Mouse (Mus musculus) midbrain, postnatal 0 days (tissue): ENCODE results near the gene Rab3ip. TPM values are rescaled to one million over a fixed set of nuclear protein-coding genes. Genes with fewer than 3 reads are reported as not detected.

Experiments used
- ATAC-seq: fragments of 200-750 bp; cut with Nextera tagmentation; 2 replicates; pipeline ENCODE4 v1.8.0; 2017; ENCODE audit warnings: moderate number of reproducible peaks, mild to moderate bottlenecking, moderate TSS enrichment, moderate library complexity; ENCODE audit not compliant: low FRiP score
- DNase-seq: peaks from one replicate; pipeline ENCODE4 v3.0.0-alpha.2; 2015; ENCODE audit warnings: low spot score
- H3K27ac ChIP-seq: fragments of 300-500 bp; sonication (generic); 2 replicates; pipeline ENCODE4 v1.5.1; 2014; ENCODE audit warnings: low read depth, mild to moderate bottlenecking, low read length, mixed read lengths
- H3K27me3 ChIP-seq: fragments of 300-500 bp; sonication (generic); 2 replicates; pipeline ENCODE4 v1.6.1; 2014; ENCODE audit warnings: low read length, control low read depth, mixed read lengths; ENCODE audit not compliant: insufficient read depth
- H3K36me3 ChIP-seq: fragments of 300-500 bp; sonication (generic); 2 replicates; pipeline ENCODE4 v1.6.1; 2014; ENCODE audit warnings: low read length, control low read depth, mixed read lengths; ENCODE audit not compliant: insufficient read depth
- H3K4me1 ChIP-seq: fragments of 300-500 bp; sonication (generic); 2 replicates; pipeline ENCODE4 v1.6.1; 2014; ENCODE audit warnings: mild to moderate bottlenecking, control low read depth, antibody characterized with exemption, low read length, mixed read lengths; ENCODE audit not compliant: insufficient read depth
- H3K4me2 ChIP-seq: fragments of 300-500 bp; sonication (generic); 2 replicates; pipeline ENCODE4 v1.6.1; 2014; ENCODE audit warnings: low read depth, mild to moderate bottlenecking, low read length, mixed read lengths; ENCODE audit not compliant: poor library complexity, severe bottlenecking
- H3K4me3 ChIP-seq: fragments of 300-500 bp; sonication (generic); 2 replicates; pipeline ENCODE4 v1.5.1; 2014; ENCODE audit warnings: low read depth, mild to moderate bottlenecking, low read length, moderate library complexity
- H3K9ac ChIP-seq: fragments of 300-500 bp; sonication (generic); replicated peaks from 2 replicates; pipeline ENCODE4 v1.6.1; 2014; ENCODE audit warnings: mild to moderate bottlenecking, low read length, moderate library complexity, mixed read lengths; ENCODE audit not compliant: poor library complexity, severe bottlenecking
- H3K9me3 ChIP-seq: fragments of 300-500 bp; sonication (generic); 2 replicates; pipeline ENCODE4 v1.6.1; 2016; ENCODE audit warnings: low read length, control low read depth
- CTCF ChIP-seq: IDR thresholded peaks from 2 replicates; pipeline ENCODE4 v1.5.1; 2016; ENCODE audit warnings: antibody characterized with exemption, mild to moderate bottlenecking
- WGBS: fragments of 180-500 bp; shearing (Covaris S2); extraction: QIAGEN DNeasy Blood & Tissue Kit; methylation state at CpG from one replicate; pipeline ENCODE4 v1.1.7; 2014; 5-methylcytosine and 5-hydroxymethylcytosine counted together
- polyA plus RNA-seq: library from polyadenylated mRNA; unstranded; fragments of >200 nt; fragmentation: Nextera tagmentation; extraction: Ambion mirVana; gene quantifications from 2 replicates; pipeline ENCODE4 v1.2.1, GENCODE M21; 2015
- total RNA-seq: library from RNA; depleted of rRNA; stranded (reverse); fragments of >200 nt; gene quantifications from 2 replicates; pipeline ENCODE4 v1.2.3, GENCODE M21; 2014

Gene Rab3ip
- total and polyA plus RNA-seq, 2 experiments from 2014 or later: 34.6 to 142 TPM

DNA sequence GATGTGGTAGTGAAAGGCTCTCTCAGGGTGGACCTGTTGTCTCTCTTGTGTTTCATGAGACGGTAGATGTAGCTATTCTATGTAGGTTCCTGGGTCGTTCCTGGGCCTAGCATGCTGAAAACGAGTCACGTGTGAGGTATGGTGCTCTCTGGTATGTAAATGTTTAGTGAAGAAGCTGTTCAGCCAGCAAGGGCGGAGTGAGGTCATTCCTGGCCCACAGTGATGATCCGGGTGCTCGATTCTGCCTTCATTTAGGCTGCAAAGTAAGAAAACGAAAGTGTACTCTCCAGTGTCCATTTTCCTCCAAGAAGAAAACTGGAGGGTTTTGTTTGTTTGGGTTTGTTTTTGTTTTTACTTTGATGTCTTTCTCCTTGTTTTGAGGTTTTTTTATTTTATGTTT lies 43.4 kb upstream of the Rab3ip start:
- Histone ChIP-seq H3K4me2 (no peak overlapping the region), H3K36me3 (no peaks in the 10 kb centered on the region), H3K27ac (no peak overlapping the region), H3K4me3 (no peak overlapping the region), H3K4me1 (no peaks in the 10 kb centered on the region), H3K27me3 (no peaks in the 10 kb centered on the region), H3K9me3 (no peaks in the 10 kb centered on the region), H3K9ac (no peak overlapping the region)
- TF ChIP-seq CTCF: no peak
- DNase-seq (no peak), ATAC-seq (no peak)
- 88% methylated on average over 8 of the region's 8 CpGs for WGBS

DNA sequence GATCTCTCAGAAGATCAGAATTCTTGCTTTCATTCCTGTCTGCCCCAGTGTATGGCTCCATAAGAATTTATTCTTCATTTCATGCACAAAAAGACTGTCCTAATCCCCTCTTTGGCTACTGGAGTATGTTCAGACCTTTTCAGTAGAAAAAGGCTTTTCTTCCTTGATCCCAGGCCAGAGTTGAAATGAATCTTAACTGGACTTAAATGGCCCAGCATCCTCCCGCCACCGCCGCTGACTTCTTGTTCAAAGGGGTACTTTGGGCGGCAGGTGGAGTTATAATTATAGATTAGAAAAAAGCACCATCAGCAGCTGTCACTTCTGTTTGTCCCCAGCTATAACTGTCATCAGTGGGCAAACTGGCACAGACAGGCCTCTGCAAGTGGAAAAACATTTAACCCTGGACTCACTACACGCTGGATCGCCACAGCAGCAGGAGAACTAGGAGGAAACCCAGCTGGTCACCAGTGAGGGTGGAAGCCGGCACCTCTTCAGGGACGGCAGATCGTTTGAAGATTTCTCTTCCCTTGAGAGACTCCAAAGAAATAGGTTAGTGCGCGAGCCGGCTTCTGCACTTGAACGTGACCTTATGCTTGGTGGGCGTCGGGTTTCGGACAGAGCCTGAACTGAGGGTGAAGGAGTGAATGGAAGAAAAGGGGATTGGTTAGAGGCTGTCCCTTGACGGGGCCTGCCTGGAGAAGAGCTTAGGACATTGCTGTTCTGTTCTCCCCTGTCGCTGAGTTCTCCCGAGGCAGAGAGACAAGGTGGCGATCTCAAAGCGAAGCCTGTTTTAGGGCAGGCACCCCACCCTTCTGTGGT lies 35.9 kb upstream of the Rab3ip start, which contains the start of gene Best3:
Best3 (plus strand) TSS at position 51 of the 819 bp plus-strand sequence.
- Histone ChIP-seq H3K9me3 (no peaks in the 10 kb centered on the region), H3K9ac (no peak within 1 kb of the TSS), H3K4me1 (no peaks in the 10 kb centered on the region), H3K36me3 (no peaks in the 10 kb centered on the region), H3K27me3 (no peaks in the 10 kb centered on the region), H3K4me2 (peak within 1 kb of the TSS; percentile 12; the same call in 1 of the 2 replicates), H3K27ac (no peak within 1 kb of the TSS), H3K4me3 (no peak within 1 kb of the TSS)
- DNase-seq (peak; percentile 7), ATAC-seq (peak; percentile 41; the same call in 1 of the 2 replicates)
- TF ChIP-seq CTCF: no peak
- WGBS: 26% methylated on average over 21 of the region's 21 CpGs

DNA sequence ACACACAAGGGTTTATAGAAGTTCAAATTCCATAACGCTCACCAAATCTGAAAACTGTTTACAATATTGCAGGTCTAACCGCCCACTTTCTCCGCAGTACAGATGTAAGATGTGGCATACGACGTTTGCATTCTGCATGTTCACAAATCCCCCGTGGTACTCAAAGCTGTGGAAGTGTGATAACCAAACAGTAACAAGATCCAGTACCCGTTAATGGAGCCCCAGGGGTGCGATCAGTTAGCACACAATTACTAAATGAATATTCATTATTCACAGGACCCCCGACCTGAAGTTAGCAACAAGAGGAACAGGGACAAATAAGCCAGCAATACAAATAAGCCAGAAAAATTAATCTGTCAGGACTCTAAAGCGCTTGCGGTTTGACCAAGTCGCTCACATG lies 34.3 kb upstream of the Rab3ip start:
- Histone ChIP-seq H3K36me3 (no peaks in the 10 kb centered on the region), H3K4me3 (no peak overlapping the region), H3K9me3 (no peaks in the 10 kb centered on the region), H3K4me2 (no peak overlapping the region), H3K4me1 (no peaks in the 10 kb centered on the region), H3K27me3 (no peaks in the 10 kb centered on the region), H3K27ac (no peak overlapping the region), H3K9ac (no peak overlapping the region)
- DNase-seq (no peak), ATAC-seq (no peak)
- no peak for TF ChIP-seq CTCF
- 56% methylated on average over 12 of the region's 12 CpGs for WGBS

DNA sequence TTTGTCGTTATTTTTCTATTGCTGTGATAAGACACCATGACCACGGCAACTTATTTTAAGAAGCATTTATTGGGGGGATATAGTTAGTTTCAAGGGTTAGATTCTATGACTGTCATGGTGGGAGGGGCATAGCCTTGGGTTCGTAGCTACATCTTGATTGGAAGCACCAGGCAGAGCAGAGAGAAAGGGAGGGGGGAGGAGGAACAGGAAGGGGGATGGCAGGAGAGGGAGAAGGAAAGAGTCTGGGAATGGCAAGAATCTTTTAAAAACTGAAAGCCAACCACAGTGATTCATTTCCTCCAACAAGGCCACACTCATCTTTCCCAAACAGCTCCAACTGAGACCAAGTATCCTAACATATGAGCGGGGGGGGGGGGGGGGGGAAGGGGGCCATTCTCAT lies 32.0 kb upstream of the Rab3ip start:
- DNase-seq (no peak), ATAC-seq (no peak)
- H3K4me2 ChIP-seq: no peak overlapping the region
- no peak for TF ChIP-seq CTCF
- no peak overlapping the region for H3K27ac ChIP-seq
- no peak overlapping the region for H3K4me3 ChIP-seq
- no peaks in the 10 kb centered on the region for H3K9me3 ChIP-seq
- no peak overlapping the region for H3K9ac ChIP-seq
- H3K27me3 ChIP-seq: no peaks in the 10 kb centered on the region
- no peaks in the 10 kb centered on the region for H3K4me1 ChIP-seq
- 75% methylated on average over 3 of the region's 4 CpGs for WGBS
- H3K36me3 ChIP-seq: no peaks in the 10 kb centered on the region

DNA sequence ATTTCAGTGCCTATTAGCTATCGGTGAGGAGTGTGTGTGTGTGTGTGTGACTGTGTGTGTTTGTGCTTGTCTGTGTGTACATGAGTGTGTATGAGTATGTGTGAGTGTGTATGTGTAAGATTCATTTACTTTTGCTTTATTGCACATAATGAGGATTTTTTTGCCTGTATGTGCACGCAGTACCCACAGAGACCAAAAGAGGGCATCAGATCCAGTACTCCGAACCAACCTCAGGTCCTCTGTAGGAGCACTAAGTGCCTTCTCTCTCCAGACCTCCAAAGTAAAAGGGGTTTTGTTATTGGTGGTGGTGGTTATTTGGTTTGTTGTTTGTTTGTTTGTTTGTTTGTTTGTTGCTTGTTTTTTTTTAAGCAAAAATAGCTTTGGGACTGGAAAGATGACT lies 30.3 kb upstream of the Rab3ip start:
- DNase-seq: peak; percentile 18
- no peak overlapping the region for H3K4me2 ChIP-seq
- no peak overlapping the region for H3K9ac ChIP-seq
- H3K36me3 ChIP-seq: no peaks in the 10 kb centered on the region
- H3K4me1 ChIP-seq: no peaks in the 10 kb centered on the region
- H3K27me3 ChIP-seq: no peaks in the 10 kb centered on the region
- H3K27ac ChIP-seq: no peak overlapping the region
- H3K9me3 ChIP-seq: no peaks in the 10 kb centered on the region
- TF ChIP-seq CTCF: peak; percentile 66
- no peak overlapping the region for H3K4me3 ChIP-seq
- WGBS: 70% methylated on average over 3 of the region's 3 CpGs
- ATAC-seq: no peak

DNA sequence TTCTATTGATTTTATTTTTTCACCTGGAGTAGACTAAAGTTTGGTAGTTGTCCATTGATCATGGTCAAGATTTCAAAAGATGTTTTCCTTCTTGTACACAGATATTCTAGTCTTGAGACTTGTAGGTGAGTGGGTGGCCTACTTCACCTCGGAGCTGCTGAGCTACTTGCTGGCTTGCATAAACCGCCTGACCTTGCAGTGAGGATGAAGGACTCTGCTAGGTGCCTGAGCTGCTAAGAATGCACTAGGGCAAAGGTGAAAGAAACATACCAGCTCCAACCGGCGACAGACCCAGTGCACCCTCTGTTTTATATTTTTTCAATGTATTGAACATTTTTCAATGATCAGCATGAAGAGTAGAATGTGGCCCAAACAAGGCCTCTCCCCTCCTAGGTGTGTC lies 29.7 kb upstream of the Rab3ip start:
- Histone ChIP-seq H3K4me2 (no peak overlapping the region), H3K4me1 (no peaks in the 10 kb centered on the region), H3K9ac (no peak overlapping the region), H3K36me3 (no peaks in the 10 kb centered on the region), H3K4me3 (no peak overlapping the region), H3K27me3 (no peaks in the 10 kb centered on the region), H3K27ac (no peak overlapping the region), H3K9me3 (no peaks in the 10 kb centered on the region)
- WGBS: 89% methylated on average over 4 of the region's 4 CpGs
- DNase-seq: no peak
- no peak for TF ChIP-seq CTCF
- ATAC-seq: no peak
